Mouse (Mus musculus): ENCODE measurements around the gene Dync2li1. TPM values are rescaled to one million over a fixed set of nuclear protein-coding genes. Genes with fewer than 3 reads are reported as not detected.
A peak's percentile ranks its signal among the peaks of the same experiment; 100 is the strongest.

The Dync2li1 gene
- polyA plus RNA-seq, 1 experiment from 2014 or later = 29.6 TPM

DNA sequence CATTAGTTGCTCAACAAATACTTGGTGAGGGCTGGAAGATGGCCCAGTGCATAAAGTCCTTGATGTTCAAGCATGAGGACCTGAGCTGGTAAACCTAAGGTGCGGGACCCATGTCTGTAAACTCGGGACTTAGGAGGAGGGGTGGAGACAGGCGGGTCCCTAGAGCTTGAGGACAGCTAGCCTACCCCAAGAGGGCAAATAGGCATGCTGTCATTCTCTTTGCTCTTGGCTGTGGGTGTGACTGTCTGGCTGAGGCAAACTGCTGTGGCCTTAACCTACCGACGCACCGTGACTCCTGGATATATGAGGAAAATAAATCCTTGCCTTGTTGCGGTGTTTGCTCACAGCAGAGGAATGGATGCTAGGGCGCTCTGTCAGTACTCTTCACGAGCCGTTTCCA, 1.4 kb downstream of the Dync2li1 start:
- 0 out of 2 replicates have a peak, but pooled peaks cover 2% of the 10 kb centered on the region for H3K9me3 ChIP-seq (ENCODE audit: control insufficient read depth, low read length)
- H3K36me3 ChIP-seq (ENCODE audit: control insufficient read depth, insufficient read depth, low read length) = peaks cover 11% of the 10 kb centered on the region
- H3K4me1 ChIP-seq (replicated peaks; ENCODE audit: control insufficient read depth, insufficient read depth, low read length) = peaks cover 6% of the 10 kb centered on the region; the same call in 1 of the 2 replicates
- 0 out of 2 replicates have a peak overlapping the region, but pooled peaks have one; percentile 58 for H3K4me2 ChIP-seq (ENCODE audit: low read length)
- H3K27me3 ChIP-seq (replicated peaks; ENCODE audit: control insufficient read depth, insufficient read depth, low read length) = no peaks in the 10 kb centered on the region
- WGBS = 86% methylated on average over 10 of the region's 10 CpGs
- ATAC-seq (replicated peaks; ENCODE audit: low FRiP score, low TSS enrichment, low read depth) = no peak
- H3K4me3 ChIP-seq (ENCODE audit: low read depth, low read length) = no peak overlapping the region
- no peak overlapping the region for H3K27ac ChIP-seq (ENCODE audit: low read depth)
- no peak overlapping the region for H3K9ac ChIP-seq (ENCODE audit: low read length)
- no peak for DNase-seq (ENCODE audit: low spot score)

GRCm38 (mm10) chr17:84628611-84629010, 2.3 kb downstream of the Dync2li1 start:
- DNase-seq (ENCODE audit: low spot score) = no peak
- 80% methylated on average over 9 of the region's 9 CpGs for WGBS
- no peak for ATAC-seq (replicated peaks; ENCODE audit: low FRiP score, low TSS enrichment, low read depth)

GRCm38 (mm10) chr17:84631836-84632235, 5.5 kb downstream of the Dync2li1 start:
- H3K9ac ChIP-seq (ENCODE audit: low read length) = no peak overlapping the region
- H3K27me3 ChIP-seq (replicated peaks; ENCODE audit: control insufficient read depth, insufficient read depth, low read length) = no peaks in the 10 kb centered on the region
- no peaks in the 10 kb centered on the region for H3K9me3 ChIP-seq (ENCODE audit: control insufficient read depth, low read length)
- no peak overlapping the region for H3K4me3 ChIP-seq (ENCODE audit: low read depth, low read length)
- no peak for ATAC-seq (replicated peaks; ENCODE audit: low FRiP score, low TSS enrichment, low read depth)
- no peak overlapping the region for H3K27ac ChIP-seq (ENCODE audit: low read depth)
- no peak for DNase-seq (ENCODE audit: low spot score)
- H3K36me3 ChIP-seq (ENCODE audit: control insufficient read depth, insufficient read depth, low read length) = peaks cover 15% of the 10 kb centered on the region
- no peak overlapping the region for H3K4me2 ChIP-seq (ENCODE audit: low read length)
- WGBS = 87% methylated on average over 6 of the region's 6 CpGs
- peaks cover 5% of the 10 kb centered on the region; the same call in 1 of the 2 replicates for H3K4me1 ChIP-seq (replicated peaks; ENCODE audit: control insufficient read depth, insufficient read depth, low read length)

More at GRCm38 (mm10) chr17:84628611-84629010, 2.3 kb downstream of the Dync2li1 start:
- Histone ChIP-seq H3K9ac (ENCODE audit: low read length) (no peak overlapping the region), H3K27me3 (replicated peaks; ENCODE audit: control insufficient read depth, insufficient read depth, low read length) (no peaks in the 10 kb centered on the region), H3K27ac (ENCODE audit: low read depth) (no peak overlapping the region), H3K9me3 (ENCODE audit: control insufficient read depth, low read length) (no peaks in the 10 kb centered on the region), H3K4me2 (ENCODE audit: low read length) (no peak overlapping the region), H3K4me1 (replicated peaks; ENCODE audit: control insufficient read depth, insufficient read depth, low read length) (peaks cover 6% of the 10 kb centered on the region; the same call in 1 of the 2 replicates), H3K4me3 (ENCODE audit: low read depth, low read length) (no peak overlapping the region), H3K36me3 (ENCODE audit: control insufficient read depth, insufficient read depth, low read length) (peaks cover 11% of the 10 kb centered on the region)

- no peak overlapping the region for H3K27ac ChIP-seq (ENCODE audit: low read depth)
- 78% methylated on average over 13 of the region's 13 CpGs for WGBS
- no peaks in the 10 kb centered on the region for H3K9me3 ChIP-seq (ENCODE audit: control insufficient read depth, low read length)
These were observed 7.1 kb downstream of the Dync2li1 start for GRCm38 (mm10) chr17:84633443-84633842.

DNA sequence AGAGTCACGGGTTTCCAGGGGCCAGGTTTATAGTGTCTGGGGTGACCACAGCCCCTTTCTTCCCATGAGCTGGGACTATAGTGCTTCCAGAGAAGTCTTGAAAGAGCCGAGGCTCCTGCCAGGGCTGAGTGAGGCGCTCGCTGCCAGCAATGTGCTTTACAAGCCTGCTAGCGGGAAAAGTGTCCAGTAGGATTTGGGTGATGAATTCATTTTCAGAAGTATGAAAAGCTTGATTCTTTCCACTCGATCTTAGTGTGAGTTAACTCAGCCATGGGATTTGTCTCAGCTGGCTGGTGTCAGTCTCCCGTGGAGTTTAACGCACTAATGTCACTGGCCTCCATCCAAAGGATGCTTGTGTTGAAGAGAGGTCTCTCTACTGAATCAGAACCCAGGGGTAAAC, 10.0 kb downstream of the Dync2li1 start:
- DNase-seq (ENCODE audit: low spot score) = no peak
- WGBS = 56% methylated on average over 8 of the region's 8 CpGs

More at GRCm38 (mm10) chr17:84633443-84633842, 7.1 kb downstream of the Dync2li1 start:
- H3K9ac ChIP-seq (ENCODE audit: low read length) = no peak overlapping the region
- peaks cover 15% of the 10 kb centered on the region for H3K36me3 ChIP-seq (ENCODE audit: control insufficient read depth, insufficient read depth, low read length)
- DNase-seq (ENCODE audit: low spot score) (no peak), ATAC-seq (replicated peaks; ENCODE audit: low FRiP score, low TSS enrichment, low read depth) (no peak)
- H3K4me2 ChIP-seq (ENCODE audit: low read length) = no peak overlapping the region
- no peaks in the 10 kb centered on the region for H3K27me3 ChIP-seq (replicated peaks; ENCODE audit: control insufficient read depth, insufficient read depth, low read length)
- H3K4me3 ChIP-seq (ENCODE audit: low read depth, low read length) = no peak overlapping the region
- H3K4me1 ChIP-seq (replicated peaks; ENCODE audit: control insufficient read depth, insufficient read depth, low read length) = no peaks in the 10 kb centered on the region

GRCm38 (mm10) chr17:84637971-84638370, 11.7 kb downstream of the Dync2li1 start:
- Histone ChIP-seq H3K9me3 (ENCODE audit: control insufficient read depth, low read length) (no peaks in the 10 kb centered on the region), H3K4me1 (replicated peaks; ENCODE audit: control insufficient read depth, insufficient read depth, low read length) (0 out of 2 replicates have a peak, but pooled peaks cover 5% of the 10 kb centered on the region), H3K9ac (ENCODE audit: low read length) (no peak overlapping the region), H3K27ac (ENCODE audit: low read depth) (no peak overlapping the region), H3K27me3 (replicated peaks; ENCODE audit: control insufficient read depth, insufficient read depth, low read length) (no peaks in the 10 kb centered on the region), H3K36me3 (ENCODE audit: control insufficient read depth, insufficient read depth, low read length) (0 out of 2 replicates have a peak, but pooled peaks cover 4% of the 10 kb centered on the region), H3K4me2 (ENCODE audit: low read length) (no peak overlapping the region), H3K4me3 (ENCODE audit: low read depth, low read length) (no peak overlapping the region)
- WGBS = 92% methylated on average over 6 of the region's 6 CpGs
- ATAC-seq (replicated peaks; ENCODE audit: low FRiP score, low TSS enrichment, low read depth) = no peak
- no peak for DNase-seq (ENCODE audit: low spot score)

More for the DNA sequence above, 10.0 kb downstream of the Dync2li1 start:
- Histone ChIP-seq H3K9ac (ENCODE audit: low read length) (no peak overlapping the region), H3K4me1 (replicated peaks; ENCODE audit: control insufficient read depth, insufficient read depth, low read length) (no peaks in the 10 kb centered on the region), H3K27me3 (replicated peaks; ENCODE audit: control insufficient read depth, insufficient read depth, low read length) (no peaks in the 10 kb centered on the region), H3K4me3 (ENCODE audit: low read depth, low read length) (no peak overlapping the region), H3K4me2 (ENCODE audit: low read length) (no peak overlapping the region), H3K9me3 (ENCODE audit: control insufficient read depth, low read length) (no peaks in the 10 kb centered on the region), H3K27ac (ENCODE audit: low read depth) (no peak overlapping the region), H3K36me3 (ENCODE audit: control insufficient read depth, insufficient read depth, low read length) (peaks cover 15% of the 10 kb centered on the region)
- ATAC-seq (replicated peaks; ENCODE audit: low FRiP score, low TSS enrichment, low read depth) = no peak

- ATAC-seq (replicated peaks; ENCODE audit: low FRiP score, low TSS enrichment, low read depth) (no peak), DNase-seq (ENCODE audit: low spot score) (no peak)
- Histone ChIP-seq H3K36me3 (ENCODE audit: control insufficient read depth, insufficient read depth, low read length) (0 out of 2 replicates have a peak, but pooled peaks cover 4% of the 10 kb centered on the region), H3K27ac (ENCODE audit: low read depth) (no peak overlapping the region), H3K27me3 (replicated peaks; ENCODE audit: control insufficient read depth, insufficient read depth, low read length) (no peaks in the 10 kb centered on the region), H3K9me3 (ENCODE audit: control insufficient read depth, low read length) (no peaks in the 10 kb centered on the region), H3K4me1 (replicated peaks; ENCODE audit: control insufficient read depth, insufficient read depth, low read length) (peaks cover 10% of the 10 kb centered on the region; the same call in 1 of the 2 replicates), H3K9ac (ENCODE audit: low read length) (no peak overlapping the region), H3K4me2 (ENCODE audit: low read length) (no peak overlapping the region), H3K4me3 (ENCODE audit: low read depth, low read length) (no peak overlapping the region)
- 75% methylated on average over 10 of the region's 10 CpGs for WGBS
These were observed 13.6 kb downstream of the Dync2li1 start for GRCm38 (mm10) chr17:84639796-84640378.

DNA sequence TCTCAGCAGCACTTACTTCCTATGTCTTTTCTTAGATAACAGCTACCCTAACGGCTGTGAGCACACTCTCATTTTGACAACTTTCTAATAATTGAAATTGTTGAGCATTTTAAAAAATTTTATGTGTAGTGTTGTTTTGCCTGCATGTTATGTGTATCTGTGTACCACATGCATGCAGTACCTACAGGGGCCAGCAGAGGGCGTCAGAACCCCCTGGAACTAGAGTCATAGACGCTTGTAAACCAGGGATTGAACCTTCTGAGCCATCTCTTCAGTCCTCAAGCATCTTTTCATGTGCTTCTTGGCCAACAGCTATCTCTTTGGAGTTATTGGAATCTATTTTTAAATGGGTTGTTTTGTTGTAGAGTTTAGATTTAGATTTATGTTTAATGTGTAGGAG, 15.6 kb downstream of the Dync2li1 start:
- Histone ChIP-seq H3K27ac (ENCODE audit: low read depth) (peak overlapping the region; percentile 5; the same call in 1 of the 2 replicates), H3K27me3 (replicated peaks; ENCODE audit: control insufficient read depth, insufficient read depth, low read length) (no peaks in the 10 kb centered on the region), H3K4me2 (ENCODE audit: low read length) (no peak overlapping the region), H3K4me1 (replicated peaks; ENCODE audit: control insufficient read depth, insufficient read depth, low read length) (peaks cover 12% of the 10 kb centered on the region; the same call in 1 of the 2 replicates), H3K9me3 (ENCODE audit: control insufficient read depth, low read length) (no peaks in the 10 kb centered on the region), H3K9ac (ENCODE audit: low read length) (no peak overlapping the region), H3K4me3 (ENCODE audit: low read depth, low read length) (no peak overlapping the region), H3K36me3 (ENCODE audit: control insufficient read depth, insufficient read depth, low read length) (no peaks in the 10 kb centered on the region)
- WGBS = 40% methylated on average over 3 of the region's 3 CpGs
- ATAC-seq (replicated peaks; ENCODE audit: low FRiP score, low TSS enrichment, low read depth) (no peak), DNase-seq (ENCODE audit: low spot score) (peak; percentile 80)

DNA sequence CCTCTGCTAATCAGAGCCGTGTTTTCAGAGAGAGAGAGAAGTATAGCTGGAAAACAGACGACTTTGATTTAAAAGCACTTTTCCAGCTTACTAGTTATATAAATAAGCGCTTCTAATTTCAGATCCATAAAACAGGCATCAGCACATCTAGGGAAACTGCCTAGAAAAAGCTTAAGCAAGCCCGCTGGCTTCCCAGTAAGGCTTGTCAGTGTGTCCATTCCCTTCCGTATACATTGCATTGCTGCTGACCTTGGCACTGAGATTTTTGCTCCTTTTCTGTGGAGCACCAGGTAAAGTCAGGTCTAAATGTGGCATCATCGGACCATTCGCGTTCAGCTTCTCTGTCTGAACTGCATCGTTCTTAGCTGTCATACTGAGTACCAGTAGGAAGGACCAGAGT, 16.0 kb downstream of the Dync2li1 start:
- DNase-seq (ENCODE audit: low spot score) (no peak), ATAC-seq (replicated peaks; ENCODE audit: low FRiP score, low TSS enrichment, low read depth) (no peak)
- H3K27me3 ChIP-seq (replicated peaks; ENCODE audit: control insufficient read depth, insufficient read depth, low read length) = no peaks in the 10 kb centered on the region
- no peak overlapping the region for H3K4me3 ChIP-seq (ENCODE audit: low read depth, low read length)
- H3K27ac ChIP-seq (ENCODE audit: low read depth) = peak overlapping the region; percentile 5; the same call in 1 of the 2 replicates
- no peak overlapping the region for H3K9ac ChIP-seq (ENCODE audit: low read length)
- peaks cover 12% of the 10 kb centered on the region; the same call in 1 of the 2 replicates for H3K4me1 ChIP-seq (replicated peaks; ENCODE audit: control insufficient read depth, insufficient read depth, low read length)
- WGBS = 71% methylated on average over 9 of the region's 9 CpGs
- no peaks in the 10 kb centered on the region for H3K36me3 ChIP-seq (ENCODE audit: control insufficient read depth, insufficient read depth, low read length)
- no peaks in the 10 kb centered on the region for H3K9me3 ChIP-seq (ENCODE audit: control insufficient read depth, low read length)
- no peak overlapping the region for H3K4me2 ChIP-seq (ENCODE audit: low read length)

Measured in intestine, embryonic 14.5 days (tissue).